Mouse (Mus musculus): ENCODE data around the gene Lima1.

GRCm38 (mm10) chr15:99862473-99862872, 12.8 kb downstream of the Lima1 start:
- TF ChIP-seq EP300 (IDR thresholded peaks at IDR 0.05; ENCODE audit: insufficient read depth, low read depth, low read length) (no peak), CTCF (IDR thresholded peaks at IDR 0.05; ENCODE audit: low read depth, low read length) (no peak)
